Mouse (Mus musculus) ovary, postnatal 10 days (tissue): ENCODE data around the gene Plekhb2.

Source experiments
- DNase-seq: peaks from one replicate; pipeline ENCODE4 v3.0.0; 2022; ENCODE audit warnings: low spot score

The Plekhb2 gene

DNA sequence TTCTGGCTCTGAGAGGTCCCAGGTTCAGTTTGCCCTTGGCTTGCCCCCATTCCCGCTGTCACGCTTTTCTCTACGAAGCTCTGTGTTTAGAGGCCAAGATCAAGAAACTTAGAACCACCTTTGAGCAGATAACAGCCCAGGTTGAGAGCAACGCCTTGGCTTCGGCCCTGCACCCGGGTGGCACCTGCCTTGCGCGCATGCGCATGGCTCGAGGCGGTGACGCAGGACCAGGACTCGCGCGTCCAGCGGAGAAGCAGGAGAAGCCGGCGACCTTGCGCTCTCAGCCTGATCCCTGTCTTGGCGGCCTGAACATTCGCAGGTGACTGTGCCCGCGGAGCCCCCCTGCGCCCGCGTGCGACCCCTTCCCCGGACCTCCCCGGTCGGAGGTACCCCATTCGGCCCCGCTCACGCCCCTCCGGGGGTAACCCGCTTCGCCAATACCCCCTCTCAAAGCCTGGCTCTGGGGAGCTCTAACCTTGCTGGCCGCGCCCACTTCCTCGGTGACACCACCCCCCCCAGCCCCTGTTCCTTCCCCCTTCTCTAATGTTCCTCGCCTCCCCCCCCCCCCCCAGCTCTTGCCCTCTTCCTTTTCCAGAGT, at the start of gene Plekhb2:
Plekhb2 (plus strand) TSS at position 232 of the 598 bp plus-strand sequence.
- DNase-seq, result peak; percentile 60

DNA sequence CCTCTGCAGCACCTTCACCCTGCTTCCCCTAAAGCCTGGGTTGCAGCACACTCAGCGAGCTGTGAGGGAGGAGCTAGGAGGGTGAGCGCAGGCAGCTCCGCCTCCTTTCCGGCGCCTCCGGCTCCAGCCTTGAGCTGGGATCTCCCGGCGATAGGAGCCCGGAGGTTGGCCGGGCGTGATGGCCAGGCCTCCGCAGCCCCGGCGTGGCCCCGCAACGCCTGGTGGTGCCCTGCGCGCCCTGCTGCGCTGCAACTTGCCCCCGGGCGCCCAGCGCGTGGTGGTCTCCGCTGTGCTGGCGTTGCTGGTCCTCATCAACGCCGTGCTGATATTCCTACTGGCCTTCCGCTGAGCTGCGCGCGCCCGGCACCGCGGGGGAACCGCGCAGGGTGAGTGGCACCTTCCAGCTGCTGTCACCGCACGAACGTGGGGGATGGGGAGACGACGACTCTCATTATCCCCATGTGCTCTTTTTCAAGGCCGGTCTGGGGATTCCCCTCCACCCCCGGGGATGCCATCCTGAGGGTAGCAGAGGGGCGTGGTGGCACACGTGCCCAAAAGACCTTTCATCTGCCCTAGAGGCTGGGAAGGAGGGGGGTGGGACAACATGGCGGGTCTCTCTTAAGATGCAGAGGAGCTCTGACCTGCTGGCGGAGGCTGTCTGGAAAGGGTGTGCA, 48.0 kb upstream of the Plekhb2 start:
- peak; percentile 27 for DNase-seq

DNA sequence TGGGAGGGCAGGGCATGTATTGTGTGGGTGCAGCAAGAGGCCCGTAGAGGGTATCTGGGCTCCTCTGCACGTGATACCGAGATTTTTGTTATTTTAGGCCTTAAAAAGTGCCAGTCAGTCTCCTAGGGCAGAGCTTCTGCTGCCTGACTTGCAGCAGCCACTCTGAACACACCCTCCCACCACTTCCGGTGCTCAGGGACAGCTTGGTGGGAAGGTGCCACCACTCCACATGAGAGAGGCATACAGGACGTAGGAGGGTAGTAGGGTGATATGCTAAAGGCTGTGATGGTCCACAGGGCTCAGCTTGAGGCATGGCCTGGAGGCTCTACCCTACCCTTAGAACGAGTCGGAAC, 47.5 kb upstream of the Plekhb2 start:
- DNase-seq, result no peak

DNA sequence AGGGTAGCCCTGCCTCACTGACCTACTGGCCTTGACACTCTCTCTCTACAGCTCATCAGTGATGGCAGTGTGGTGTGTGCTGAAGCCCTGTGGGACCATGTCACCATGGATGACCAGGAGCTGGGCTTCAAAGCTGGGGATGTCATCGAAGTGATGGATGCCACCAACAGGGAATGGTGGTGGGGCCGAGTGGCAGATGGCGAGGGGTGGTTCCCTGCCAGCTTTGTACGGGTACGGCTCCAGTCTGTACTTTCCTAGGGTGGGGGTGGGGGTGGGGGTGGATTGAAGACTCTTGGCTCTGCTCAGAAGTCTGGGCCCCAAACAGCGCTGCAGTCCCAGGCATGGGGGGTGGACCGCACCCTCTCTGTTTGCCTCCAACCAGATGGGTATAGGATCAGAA, 44.9 kb upstream of the Plekhb2 start:
- DNase-seq, result no peak

DNA sequence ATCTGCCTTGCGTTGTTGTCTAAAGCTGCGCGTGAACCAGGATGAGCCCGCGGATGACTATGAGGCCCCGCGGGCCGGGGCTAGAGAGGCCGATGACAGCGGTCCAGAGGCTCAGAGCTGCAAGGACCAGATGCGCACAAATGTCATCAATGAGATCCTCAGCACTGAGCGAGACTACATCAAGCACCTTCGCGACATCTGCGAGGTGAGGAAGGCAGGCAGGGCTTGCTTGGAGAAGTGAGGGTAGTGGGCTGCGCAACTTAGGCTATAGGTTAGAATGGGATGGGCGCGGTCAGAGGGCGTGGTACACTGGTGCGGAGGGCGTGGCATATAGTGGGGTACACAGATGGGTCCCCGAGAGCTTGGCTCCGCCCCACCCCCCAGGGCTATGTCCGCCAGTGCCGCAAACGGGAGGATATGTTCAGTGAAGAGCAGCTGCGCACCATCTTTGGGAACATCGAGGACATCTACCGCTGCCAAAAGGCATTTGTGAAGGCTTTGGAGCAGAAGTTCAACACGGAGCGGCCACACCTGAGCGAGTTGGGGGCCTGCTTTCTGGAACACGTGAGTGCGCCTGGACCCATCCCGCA, 43.8 kb upstream of the Plekhb2 start:
- DNase-seq, result no peak

DNA sequence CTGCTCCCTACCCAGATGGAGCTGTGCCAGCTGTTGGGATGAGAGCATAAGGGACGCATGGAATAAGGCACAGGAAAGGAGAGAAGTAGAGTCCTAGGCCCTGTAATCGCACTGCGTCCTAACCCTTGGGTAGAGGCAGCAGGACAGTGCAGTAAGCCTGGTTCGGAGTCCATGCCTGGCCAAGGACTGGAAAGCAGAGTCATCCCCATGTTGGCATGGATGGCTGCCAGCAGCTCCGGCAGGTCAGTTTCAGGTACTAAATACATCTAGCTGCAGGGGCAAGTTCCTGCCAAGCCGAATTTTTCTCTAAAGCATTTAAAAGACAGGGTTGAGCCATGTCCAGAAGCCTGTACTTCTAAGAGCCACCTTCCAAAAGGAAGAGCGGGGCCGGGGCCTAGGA, 41.3 kb upstream of the Plekhb2 start:
- no peak for DNase-seq

DNA sequence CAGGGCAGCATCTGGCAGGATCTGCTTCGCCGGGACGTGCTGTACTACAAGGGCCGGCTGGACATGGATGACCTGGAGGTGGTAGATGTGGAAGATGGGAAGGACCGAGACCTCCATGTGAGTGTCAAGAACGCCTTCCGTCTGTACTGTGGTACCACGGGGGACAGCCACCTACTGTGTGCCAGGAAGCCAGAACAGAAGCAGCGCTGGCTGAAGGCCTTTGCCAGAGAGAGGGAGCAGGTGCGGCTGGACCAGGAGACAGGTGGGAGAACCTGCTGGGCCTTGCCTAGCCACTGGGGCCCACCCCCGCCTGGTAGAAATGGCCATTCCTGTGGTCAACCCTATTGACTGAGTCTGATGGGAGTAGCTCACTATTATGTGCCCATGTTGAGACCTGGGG, 39.5 kb upstream of the Plekhb2 start:
- DNase-seq, result no peak

DNA sequence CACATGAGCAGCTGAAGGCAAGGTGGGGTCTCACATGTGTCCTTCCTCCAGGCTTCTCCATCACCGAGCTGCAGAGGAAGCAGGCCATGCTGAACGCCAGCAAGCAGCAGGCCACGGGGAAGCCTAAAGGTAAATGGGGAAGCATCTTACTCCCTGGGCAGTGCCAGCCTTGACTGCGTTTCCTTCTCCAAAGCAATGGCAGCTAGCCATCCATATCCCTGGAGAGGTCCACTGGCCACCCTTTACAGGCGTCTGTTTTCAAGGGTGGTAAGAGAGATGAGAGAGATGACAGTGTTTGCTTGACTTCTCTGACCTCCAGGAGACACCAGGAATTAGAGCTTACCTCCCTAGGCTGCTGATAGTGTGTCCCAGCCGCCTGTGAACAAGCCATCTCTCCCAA, 38.7 kb upstream of the Plekhb2 start:
- no peak for DNase-seq

DNA sequence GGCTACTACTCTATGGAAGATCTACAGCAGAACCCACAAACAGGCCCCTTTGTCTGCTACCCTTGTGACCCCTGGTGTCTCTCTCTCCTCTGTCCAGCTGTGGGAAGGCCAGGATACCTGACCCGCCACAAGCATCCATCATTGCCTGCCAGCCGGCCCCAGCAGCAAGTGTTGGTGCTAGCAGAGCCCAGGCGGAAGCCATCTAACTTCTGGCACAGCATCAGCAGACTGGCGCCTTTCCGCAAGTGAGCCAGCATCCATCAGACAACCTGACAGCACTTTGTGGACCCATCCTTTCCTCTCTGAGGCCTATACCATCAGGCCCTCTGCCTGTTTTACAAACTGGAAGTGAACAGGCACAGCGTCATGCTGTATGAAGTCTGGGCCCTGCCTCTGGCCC, 38.2 kb upstream of the Plekhb2 start:
- DNase-seq, result no peak

DNA sequence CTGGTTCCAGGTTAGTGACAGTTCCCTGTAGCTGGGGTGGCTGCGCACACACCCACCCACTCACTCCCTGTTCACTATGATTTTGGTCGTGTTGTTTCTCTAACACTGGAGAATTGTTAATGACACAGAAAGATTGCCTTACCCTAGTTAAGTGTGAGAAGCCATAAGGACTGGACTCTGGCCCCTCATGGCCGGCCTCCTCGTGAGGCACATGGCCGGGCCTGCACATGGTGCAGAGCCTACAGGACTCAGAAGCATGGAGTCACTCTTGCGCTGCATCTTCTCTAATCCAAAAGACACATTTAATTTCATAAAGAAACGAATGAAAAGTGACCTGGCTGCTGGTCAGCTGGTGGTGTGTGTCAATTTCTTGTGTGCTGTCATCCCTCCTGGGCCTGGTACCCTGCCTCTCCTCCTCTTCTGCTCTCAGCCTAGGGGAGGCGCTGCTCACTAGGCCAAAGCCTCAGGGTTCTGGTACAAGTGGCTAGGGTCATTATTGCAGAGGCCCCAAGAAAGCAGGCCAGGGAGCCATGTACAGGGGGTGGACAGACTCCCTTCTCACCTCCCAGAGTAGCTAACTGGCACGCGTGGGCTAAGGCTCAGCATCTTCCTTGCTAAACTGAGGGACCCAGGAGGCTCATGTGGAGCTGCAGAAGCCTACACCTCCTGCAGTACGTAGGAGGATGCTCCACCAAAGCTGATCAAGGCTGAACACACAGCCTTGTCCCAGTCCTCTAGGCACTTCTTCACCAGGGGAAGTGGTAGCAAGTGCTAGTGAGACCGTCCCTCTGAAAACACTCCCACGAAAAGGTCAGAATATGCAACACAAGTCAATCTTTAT, 37.1 kb upstream of the Plekhb2 start:
- no peak for DNase-seq

DNA sequence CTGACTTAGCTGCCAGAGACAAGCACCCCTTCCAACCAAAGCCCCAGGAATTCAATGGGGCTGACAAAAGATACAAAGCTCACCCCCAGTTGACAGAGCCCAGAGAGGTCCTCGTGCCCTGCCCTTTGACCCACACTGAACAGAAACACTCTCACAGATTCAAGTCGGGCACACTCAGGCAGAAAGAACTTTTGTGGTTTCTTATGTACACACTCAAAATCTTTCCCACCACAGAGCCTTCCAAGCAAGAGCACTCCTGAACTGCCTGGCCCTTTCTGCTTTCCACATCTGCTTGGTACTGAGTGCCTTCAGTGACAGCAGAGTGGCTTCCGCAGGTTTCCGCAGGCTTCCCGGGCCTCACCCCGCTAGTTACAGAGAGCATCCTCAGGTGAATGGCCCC, 33.9 kb upstream of the Plekhb2 start:
- DNase-seq, result no peak

DNA sequence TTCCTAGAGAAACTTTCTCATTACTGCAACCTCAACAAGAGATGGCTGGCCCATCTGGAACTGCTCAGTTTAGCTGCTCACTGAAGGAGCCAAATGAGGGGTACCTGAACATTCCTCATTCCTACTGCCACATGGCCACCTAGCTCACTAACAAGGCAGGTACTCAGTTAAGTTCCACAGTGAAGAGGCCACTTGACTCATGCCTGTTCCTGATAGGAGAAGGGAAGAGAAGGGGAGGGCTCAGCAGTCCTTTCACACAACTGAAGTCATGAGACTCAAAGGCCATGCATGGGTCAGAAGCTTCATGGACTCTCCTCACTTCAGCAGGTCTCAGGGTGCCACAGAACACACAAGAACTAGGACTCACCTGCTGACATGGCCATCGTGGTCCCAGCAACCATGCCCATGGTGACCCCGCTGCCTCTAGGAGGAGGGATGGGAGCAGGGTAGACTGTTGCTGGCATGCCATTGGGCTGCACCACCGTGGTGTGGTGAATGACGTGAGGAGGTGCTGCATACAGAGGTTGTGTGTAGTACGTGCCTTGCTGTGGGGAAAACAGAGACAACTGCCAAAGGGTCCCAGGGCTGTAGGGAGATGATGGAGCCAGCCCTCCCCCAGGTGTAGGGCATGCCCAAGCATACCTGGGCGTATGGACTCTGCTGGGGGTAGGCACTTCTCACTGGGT, 30.4 kb upstream of the Plekhb2 start:
- DNase-seq, result no peak

DNA sequence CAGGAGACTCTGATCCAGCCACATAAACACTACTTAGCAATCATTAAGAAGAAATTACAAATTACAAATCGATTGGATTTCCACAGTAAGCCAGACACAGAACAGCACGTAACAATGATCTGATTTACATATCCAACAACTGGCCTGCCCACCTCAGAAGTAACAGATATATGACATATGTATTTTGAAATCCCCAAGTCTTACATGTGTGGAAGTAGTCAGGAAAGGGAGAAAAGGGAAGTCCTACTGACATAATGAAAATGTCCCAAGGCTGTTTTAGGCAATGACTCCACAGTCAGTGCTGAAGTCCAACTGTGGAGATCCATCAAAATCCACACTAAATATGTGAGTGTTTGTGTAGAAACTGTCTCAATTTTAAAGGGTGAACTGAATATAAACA, 28.4 kb upstream of the Plekhb2 start:
- no peak for DNase-seq

DNA sequence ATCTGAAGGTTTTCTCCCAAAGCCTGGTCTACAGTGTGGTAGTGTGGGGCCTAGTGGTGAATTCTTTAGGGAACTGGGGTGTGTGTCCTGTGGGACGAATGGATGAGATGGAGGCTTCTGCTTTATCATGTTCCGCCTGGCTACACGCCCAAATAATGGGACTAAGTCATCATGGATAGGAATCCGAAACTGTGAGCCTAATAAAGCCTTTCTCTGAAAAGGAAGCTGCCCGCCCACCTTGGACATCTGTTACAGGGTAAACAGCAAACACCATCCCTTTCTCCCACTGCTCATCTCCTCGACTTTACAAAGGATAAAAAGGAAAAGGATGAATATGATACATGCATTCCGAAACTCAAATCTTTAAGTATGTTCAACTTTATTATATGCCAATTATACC, 27.8 kb upstream of the Plekhb2 start:
- DNase-seq, result no peak

DNA sequence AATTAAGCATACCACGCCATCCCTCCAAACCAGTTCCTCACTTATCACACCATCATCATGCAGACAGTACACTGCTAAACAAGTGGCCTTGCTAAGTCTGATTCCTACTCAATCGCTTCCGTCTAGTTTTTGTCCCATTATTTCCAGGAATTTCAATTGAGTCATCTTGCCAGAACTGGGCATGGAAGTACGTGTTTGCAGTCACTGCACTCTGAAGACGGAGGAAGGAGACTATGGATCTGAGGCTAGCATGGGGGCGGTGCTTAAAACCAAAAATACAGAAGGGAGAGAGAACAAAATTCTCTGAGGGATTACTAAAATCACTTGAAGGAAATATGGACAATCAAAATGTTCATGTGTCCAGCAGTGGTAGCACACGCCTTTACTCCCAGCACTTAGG, 27.0 kb upstream of the Plekhb2 start:
- no peak for DNase-seq

DNA sequence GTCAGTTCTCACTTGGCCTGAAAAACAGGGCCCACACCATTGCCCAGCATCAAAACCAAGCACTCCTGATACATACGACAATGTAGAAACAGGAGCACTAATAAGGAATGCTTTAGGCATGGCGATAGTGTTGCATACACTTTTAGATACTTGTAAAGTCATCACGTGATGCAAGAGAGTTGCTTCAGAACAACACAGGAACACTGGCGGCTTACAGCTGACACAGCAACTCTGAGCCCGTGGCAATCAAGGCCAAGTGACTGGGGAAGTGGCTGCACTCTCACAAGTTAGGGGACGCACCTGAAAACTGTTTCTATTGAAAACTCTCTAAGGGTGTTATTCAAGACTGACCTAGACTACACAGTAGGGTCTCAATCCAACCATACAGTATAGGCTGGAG, 26.4 kb upstream of the Plekhb2 start:
- DNase-seq, result no peak

DNA sequence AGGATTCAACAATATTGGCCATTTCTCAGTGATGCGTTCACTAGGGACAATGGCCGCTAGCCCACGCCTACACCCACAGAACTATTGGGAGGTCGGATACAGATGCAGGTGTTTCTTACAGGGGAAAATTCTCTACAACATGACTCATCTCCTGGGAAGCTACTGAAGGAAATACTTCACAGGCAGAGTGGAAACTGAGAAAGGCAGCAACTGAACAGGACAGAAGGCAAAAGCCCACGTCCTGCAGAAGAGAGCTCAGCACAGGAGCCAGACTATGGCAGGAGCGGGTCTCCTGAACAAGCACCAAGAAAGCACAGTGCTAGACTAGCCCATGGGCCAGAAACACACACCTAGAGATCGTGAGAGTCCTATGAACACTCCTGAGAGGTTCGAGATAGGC, 25.6 kb upstream of the Plekhb2 start:
- no peak for DNase-seq

DNA sequence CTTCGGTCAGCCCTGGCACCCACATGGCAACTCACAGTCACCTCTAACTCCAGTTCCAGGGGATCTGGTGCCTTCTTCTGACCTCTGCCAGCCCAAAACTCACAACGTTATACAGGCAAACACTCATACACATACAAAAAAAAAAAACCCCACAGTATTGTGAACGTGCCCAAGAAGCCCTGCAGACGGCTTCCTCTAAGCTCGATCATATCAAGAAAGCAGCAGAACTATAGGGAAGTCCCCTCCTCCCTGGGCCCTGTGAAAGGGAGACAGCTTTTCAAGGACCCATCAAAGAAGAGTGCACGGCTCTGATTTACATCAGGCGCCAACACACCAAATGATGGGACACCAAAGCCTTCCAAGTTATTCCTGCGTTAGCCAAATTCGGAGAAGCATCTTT, 23.9 kb upstream of the Plekhb2 start:
- DNase-seq, result no peak

DNA sequence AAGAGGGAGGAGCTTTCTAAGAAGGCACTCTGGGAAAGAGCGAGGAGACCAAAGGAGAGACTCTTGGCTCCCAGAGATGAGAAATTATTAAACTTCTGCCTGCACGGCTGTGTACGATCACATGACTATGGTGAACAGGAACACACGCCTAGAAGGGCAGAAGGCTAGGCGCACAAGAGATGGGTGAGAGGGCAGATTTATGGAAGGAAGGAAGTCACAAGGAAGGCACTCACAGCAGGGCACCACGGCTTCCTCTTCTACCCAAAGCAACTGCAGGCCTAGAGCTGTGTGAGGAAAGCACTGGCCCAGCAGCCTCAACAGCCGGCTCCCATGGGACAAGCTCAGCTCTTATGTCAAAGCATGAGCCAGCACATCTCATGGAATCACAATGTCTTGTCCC, 21.9 kb upstream of the Plekhb2 start:
- no peak for DNase-seq

DNA sequence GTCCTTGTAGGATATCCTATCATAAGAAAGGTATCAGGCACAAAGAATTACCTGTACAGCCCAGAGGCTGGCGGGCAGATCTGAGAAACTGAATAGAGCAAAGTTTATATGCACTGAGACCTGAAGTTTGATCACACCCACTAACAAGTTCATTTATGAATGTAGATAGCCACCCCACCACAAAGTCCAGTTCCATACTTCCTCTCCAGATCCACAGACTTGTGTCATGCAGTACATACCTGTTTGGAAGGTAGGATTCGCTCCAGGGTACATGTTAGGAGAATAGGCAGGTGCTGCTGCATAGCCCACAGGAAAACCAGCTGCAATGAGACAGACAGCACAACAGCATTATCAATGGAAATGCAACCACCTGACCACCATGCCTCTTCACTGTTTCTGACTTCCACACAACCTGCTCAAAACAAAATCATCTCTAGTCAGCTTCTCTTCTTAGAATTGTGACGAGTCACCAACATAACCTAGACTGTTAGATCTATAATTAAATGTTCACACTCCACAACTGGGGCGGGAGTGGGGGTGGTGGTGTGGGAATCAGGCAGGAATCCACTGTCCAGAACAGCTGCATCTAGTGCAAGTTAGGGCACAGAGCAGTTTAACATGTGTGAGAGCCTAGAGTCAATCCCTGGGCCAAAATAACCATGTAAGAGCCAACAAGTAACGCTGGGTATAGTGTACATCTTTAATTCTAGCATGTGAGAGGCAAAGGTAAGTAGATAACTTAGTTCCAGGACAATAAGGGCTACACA, 21.1 kb upstream of the Plekhb2 start:
- no peak for DNase-seq

DNA sequence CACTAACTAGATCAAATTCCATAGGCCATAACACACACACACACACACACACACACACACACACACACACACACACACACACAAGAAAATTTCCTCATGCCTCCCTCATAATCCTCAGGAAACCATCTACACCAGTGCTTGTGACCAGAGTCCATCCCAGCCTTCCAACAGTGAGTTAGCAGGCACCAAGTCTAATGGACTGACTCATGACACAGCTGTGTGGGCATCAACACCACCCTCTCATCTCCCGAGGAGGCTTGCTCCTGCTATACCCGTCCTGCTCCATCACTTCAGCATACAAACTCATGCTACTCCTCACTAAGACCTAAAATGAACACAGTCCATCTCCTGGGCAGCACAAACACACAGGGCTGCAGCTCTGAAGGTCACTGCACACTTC, 18.8 kb upstream of the Plekhb2 start:
- DNase-seq, result no peak

DNA sequence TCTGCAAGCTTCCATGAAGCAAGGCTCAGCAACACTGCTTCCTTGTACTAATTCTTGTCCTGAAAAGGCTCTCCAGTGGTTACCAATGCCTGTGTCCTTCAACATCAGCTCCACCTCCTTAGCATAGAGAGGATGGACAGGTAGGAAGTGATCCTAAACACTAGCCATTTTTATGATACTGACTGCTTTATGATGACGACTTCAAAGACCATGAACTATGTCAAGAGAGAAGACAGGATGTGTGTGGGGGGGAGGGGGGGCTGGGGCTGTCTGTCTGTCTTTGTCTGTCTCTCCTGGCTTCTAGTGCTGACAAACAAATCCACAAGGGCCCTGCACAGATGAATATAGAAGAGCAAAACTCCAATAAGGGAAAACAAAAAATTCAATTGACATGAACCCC, 18.4 kb upstream of the Plekhb2 start:
- no peak for DNase-seq
